19 mouse cellular contexts compared by ENCODE assay signal in genomic region chr11:47032318-47032717, GRCm38 (mm10).
"Had no signal": no experiment of that assay in that cellular context is flagged by ENCODE, and none has a peak within 500 bp of the region (broad histone marks: within the 10 kb centered on the region; RNA-seq: fewer than 3 reads in every experiment).

No protein-coding gene starts in this region.

- DNase-seq: lung, adult 18-20 months; lung, postnatal 14 days; lung, postnatal 4 days; retina, postnatal 1 day; right cerebral cortex, adult 18-20 months; right cerebral cortex, postnatal 25 days; right cerebral cortex, postnatal 4 days; spleen, adult 18-20 months; thymus, adult 18-20 months; thymus, postnatal 14 days; thymus, postnatal 4 days had no signal

- H3K36me3 ChIP-seq: lung, embryonic 15.5 days; midbrain, embryonic 13.5 days; midbrain, embryonic 15.5 days; neural tube, embryonic 12.5 days had no signal

- H3K4me3 ChIP-seq: lung, embryonic 15.5 days; megakaryocyte, embryonic 14.5 days; midbrain, embryonic 13.5 days; midbrain, embryonic 15.5 days; neural tube, embryonic 12.5 days had no signal

- H3K27me3 ChIP-seq: lung, embryonic 15.5 days; megakaryocyte, embryonic 14.5 days; midbrain, embryonic 13.5 days; midbrain, embryonic 15.5 days; neural tube, embryonic 12.5 days had no signal

- H3K4me1 ChIP-seq: lung, embryonic 15.5 days; midbrain, embryonic 13.5 days; midbrain, embryonic 15.5 days; neural tube, embryonic 12.5 days had no signal

- H3K4me2 ChIP-seq: lung, embryonic 15.5 days; midbrain, embryonic 11.5 days; midbrain, embryonic 13.5 days; midbrain, embryonic 15.5 days; neural tube, embryonic 12.5 days had no signal

- ATAC-seq: lung, postnatal 0 days; midbrain, embryonic 13.5 days; midbrain, embryonic 15.5 days had no signal

- H3K27ac ChIP-seq: liver, embryonic 14.5 days; lung, embryonic 15.5 days; midbrain, embryonic 13.5 days; midbrain, embryonic 15.5 days; neural tube, embryonic 12.5 days had no signal

- H3K9ac ChIP-seq: liver, embryonic 14.5 days; lung, embryonic 15.5 days; midbrain, embryonic 13.5 days; midbrain, embryonic 15.5 days; neural tube, embryonic 12.5 days had no signal

- H3K9me3 ChIP-seq: lung, embryonic 15.5 days; megakaryocyte, embryonic 14.5 days; midbrain, embryonic 13.5 days; midbrain, embryonic 15.5 days; neural tube, embryonic 12.5 days had no signal
